Mouse (Mus musculus): ENCODE results near the gene Dbnl.

The Dbnl gene

GRCm38 (mm10) chr11:5837251-5838246, 49.3 kb downstream of the Dbnl start, which contains the start of gene Polm:
Polm (minus strand) TSS chr11:5838016.
- peak; percentile 80 to 86 for DNase-seq (ENCODE audit: low spot score in 2 of 2)

- DNase-seq (ENCODE audit: low spot score in 2 of 2): no peak
Observed at GRCm38 (mm10) chr11:5840346-5840745, 52.1 kb downstream of the Dbnl start.

DNA sequence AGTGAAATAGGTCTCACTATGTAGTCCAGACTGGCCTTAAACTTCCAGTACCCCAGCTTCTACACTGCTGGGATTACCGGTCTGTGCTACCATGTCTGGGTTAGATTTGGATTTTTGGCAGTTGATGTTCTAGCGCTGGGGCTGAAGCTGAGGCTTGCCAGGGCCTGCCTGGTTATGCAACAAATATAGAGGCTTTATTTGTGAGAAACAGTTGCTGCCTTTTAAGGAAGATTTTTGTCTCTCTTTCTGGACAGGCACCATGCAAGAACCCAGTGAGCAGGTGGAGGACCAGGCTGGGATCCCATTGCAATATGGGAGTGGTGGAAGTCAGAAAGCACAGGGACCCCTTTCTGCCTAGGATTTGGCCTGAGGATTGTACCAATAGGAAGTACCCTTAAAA, 53.5 kb downstream of the Dbnl start:
- DNase-seq (ENCODE audit: low spot score in 2 of 2): no peak

- no peak for DNase-seq (ENCODE audit: low spot score in 2 of 2)
Observed at GRCm38 (mm10) chr11:5843131-5843530, 54.8 kb downstream of the Dbnl start.

- no peak for DNase-seq (ENCODE audit: low spot score in 2 of 2)
Observed at GRCm38 (mm10) chr11:5846639-5847345, 58.5 kb downstream of the Dbnl start.

DNA sequence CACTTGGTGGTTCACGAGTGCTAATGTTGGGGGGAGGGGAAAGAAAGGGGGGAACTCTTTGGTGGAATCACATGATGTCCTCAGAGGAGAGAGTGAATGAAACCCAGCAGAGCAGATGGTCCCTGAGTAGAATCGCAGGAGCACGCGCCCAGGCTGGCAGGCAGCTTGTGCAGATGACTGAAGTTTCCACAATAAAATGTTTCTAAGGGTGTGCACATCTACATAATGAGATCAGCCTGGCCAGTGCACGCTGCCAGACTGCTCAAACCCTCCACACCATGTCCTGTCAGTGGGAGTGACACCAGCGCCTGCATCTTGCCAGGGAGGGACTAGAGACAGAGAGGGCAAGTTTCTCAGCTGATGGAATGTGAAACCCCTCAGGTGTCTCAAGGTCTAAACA, 60.5 kb downstream of the Dbnl start:
- DNase-seq (ENCODE audit: low spot score in 2 of 2): peak; percentile 36 to 65

GRCm38 (mm10) chr11:5849316-5849715, 61.0 kb downstream of the Dbnl start:
- DNase-seq (ENCODE audit: low spot score in 2 of 2): no peak

GRCm38 (mm10) chr11:5850452-5850851, 62.2 kb downstream of the Dbnl start:
- no peak for DNase-seq (ENCODE audit: low spot score in 2 of 2)

Measured in frontal cortex, postnatal 36 days (tissue).